14 mouse cellular contexts compared by ENCODE assay signal in the genomic region with DNA sequence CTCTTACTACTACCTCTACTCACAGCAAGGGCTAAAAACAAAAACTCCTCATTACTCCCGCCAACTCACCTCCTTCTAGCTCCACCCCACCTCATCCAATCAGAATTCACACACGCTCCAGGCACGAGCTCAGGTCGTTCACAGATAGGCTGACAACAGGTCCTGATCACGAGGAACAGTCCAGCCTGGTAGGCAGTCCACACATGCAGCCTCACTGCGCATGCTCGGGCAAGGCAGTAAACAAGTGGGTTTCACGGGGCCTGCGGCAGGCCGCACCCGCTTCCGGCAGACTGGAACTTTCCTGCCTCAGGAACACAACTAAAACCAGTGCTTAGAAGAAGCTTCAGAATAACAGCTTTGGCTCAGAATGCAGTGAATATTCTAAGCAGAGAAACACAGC. TPM values are rescaled to one million over a fixed set of nuclear protein-coding genes. Genes with fewer than 3 reads are reported as not detected.
"Had no signal": no experiment of that assay in that cellular context is flagged by ENCODE, and none has a peak within 500 bp of the region (broad histone marks: within the 10 kb centered on the region; RNA-seq: fewer than 3 reads in every experiment).

No protein-coding gene starts in this region.

RNA-seq across cellular contexts. Expression of gene Crygs, which starts 33.1 kb away (rescaled TPM):
- total RNA-seq: common myeloid progenitor, adult 5-6 weeks; forebrain, postnatal 0 days; gastrocnemius, adult 18-20 months; gastrocnemius, adult 2 months; gastrocnemius, adult 8-10 months; gastrocnemius, postnatal 10 days; gastrocnemius, postnatal 14 days; gastrocnemius, postnatal 25 days; gastrocnemius, postnatal 36 days; gastrocnemius, postnatal 4 days; granulocyte monocyte progenitor cell, adult 5-6 weeks; heart, adult 18-20 months; heart, adult 2 months; heart, adult 8-10 months had no signal
